Mouse (Mus musculus): ENCODE measurements around the gene Mxd1. TPM values are rescaled to one million over a fixed set of nuclear protein-coding genes. Genes with fewer than 3 reads are reported as not detected.

The Mxd1 gene
- 15.1 and 20.7 TPM in 2 replicates for polyA plus RNA-seq (2012; rRNA removed)

GRCm38 (mm10) chr6:86668580-86669239 is at the start of gene Mxd1:
TSS of gene Mxd1 (minus strand) at chr6:86669161.

GRCm38 (mm10) chr6:86683872-86684654 is 15.1 kb upstream of the Mxd1 start, which contains the start of gene Snrnp27:
TSS of gene Snrnp27 (minus strand) at chr6:86684522.

DNA sequence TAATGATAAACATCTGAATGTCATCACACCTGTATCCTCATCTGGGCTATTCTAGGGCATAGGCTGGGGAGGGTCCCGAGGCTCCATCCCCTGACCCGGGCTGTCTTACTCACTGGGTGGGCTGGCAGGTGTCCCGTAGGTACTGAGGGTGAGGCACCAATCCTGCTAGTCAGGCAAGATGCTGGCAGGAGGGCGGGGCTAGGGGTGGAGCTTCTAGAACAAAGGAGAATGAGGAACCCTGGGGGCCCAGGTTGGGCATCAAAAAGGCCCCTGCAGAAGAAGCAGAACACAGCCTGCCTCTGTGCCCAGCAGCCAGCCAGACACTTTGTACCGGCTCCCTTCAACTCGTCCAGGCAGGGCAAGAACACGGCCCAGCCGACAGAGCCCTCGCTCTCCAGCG is 41.0 kb downstream of the Mxd1 start, which contains the start of gene Asprv1:
Gene Asprv1 (plus strand): TSS at position 219 of the 400 bp plus-strand sequence.

Other genes with a start within 250 kb of the Mxd1 start
- 2.8 and 3.5 TPM in 2 replicates for gene Gm44790, start 242.5 kb downstream of the Mxd1 start, polyA plus RNA-seq (2012; rRNA removed)
- gene C87436, start 230.8 kb downstream of the Mxd1 start, polyA plus RNA-seq (2012; rRNA removed), result 15.4 and 18.2 TPM in 2 replicates
- 208 and 294 TPM in 2 replicates for gene Pcbp1, start 142.8 kb downstream of the Mxd1 start, polyA plus RNA-seq (2012; rRNA removed)
- gene Asprv1, start 41.0 kb downstream of the Mxd1 start, polyA plus RNA-seq (2012; rRNA removed), result 0.70 and 0.73 TPM in 2 replicates
- gene Snrnp27, start 15.4 kb upstream of the Mxd1 start, polyA plus RNA-seq (2012; rRNA removed), result 72.4 and 79.7 TPM in 2 replicates
- gene Gmcl1, start 64.2 kb upstream of the Mxd1 start, polyA plus RNA-seq (2012; rRNA removed), result 22.4 and 34.1 TPM in 2 replicates
- gene Anxa4, start 124.4 kb upstream of the Mxd1 start, polyA plus RNA-seq (2012; rRNA removed), result 8.8 and 11.1 TPM in 2 replicates
- 22.1 and 28.8 TPM in 2 replicates for gene Aak1, start 180.4 kb upstream of the Mxd1 start, polyA plus RNA-seq (2012; rRNA removed)

All from central nervous system, embryonic 11.5 days (tissue).